Mouse (Mus musculus) liver, embryonic 12.5 days (tissue): Measurements from ENCODE around the gene Eif3k. TPM values are rescaled to one million over a fixed set of nuclear protein-coding genes. Genes with fewer than 3 reads are reported as not detected.

Source experiments
- ATAC-seq: fragments of 200-750 bp; cut with Nextera tagmentation; 2 replicates; pipeline ENCODE4 v1.8.0; 2017; ENCODE audit warnings: moderate number of reproducible peaks, mild to moderate bottlenecking, moderate library complexity
- H3K27ac ChIP-seq: fragments of 300-500 bp; sonication (generic); 2 replicates; pipeline ENCODE4 v1.5.1; 2016; ENCODE audit warnings: mild to moderate bottlenecking
- H3K27me3 ChIP-seq: fragments of 300-500 bp; sonication (generic); replicated peaks from 2 replicates; pipeline ENCODE4 v1.6.1; 2016; ENCODE audit warnings: mild to moderate bottlenecking, moderate library complexity
- H3K36me3 ChIP-seq: fragments of 300-500 bp; sonication (generic); 2 replicates; pipeline ENCODE4 v1.6.1; 2016; ENCODE audit warnings: mild to moderate bottlenecking, moderate library complexity
- H3K4me1 ChIP-seq: fragments of 300-500 bp; sonication (generic); 2 replicates; pipeline ENCODE4 v1.6.1; 2016
- H3K4me2 ChIP-seq: fragments of 300-500 bp; sonication (generic); 2 replicates; pipeline ENCODE4 v1.6.1; 2016; ENCODE audit warnings: mild to moderate bottlenecking, moderate library complexity
- H3K4me3 ChIP-seq: fragments of 300-500 bp; sonication (generic); 2 replicates; pipeline ENCODE4 v1.5.1; 2016; ENCODE audit warnings: mild to moderate bottlenecking, moderate library complexity
- H3K9ac ChIP-seq: fragments of 300-500 bp; sonication (generic); 2 replicates; pipeline ENCODE4 v1.6.1; 2016; ENCODE audit warnings: mild to moderate bottlenecking, moderate library complexity
- H3K9me3 ChIP-seq: fragments of 300-500 bp; sonication (generic); replicated peaks from 2 replicates; pipeline ENCODE4 v1.6.1; 2016; ENCODE audit warnings: mild to moderate bottlenecking, moderate library complexity
- WGBS: fragments of 180-500 bp; shearing (Covaris S2); methylation state at CpG from one replicate; pipeline ENCODE4 v1.1.7; 2016; ENCODE audit not compliant: insufficient replicate concordance; 5-methylcytosine and 5-hydroxymethylcytosine counted together
- polyA plus RNA-seq: library from polyadenylated mRNA; unstranded; fragments of >200 nt; fragmentation: Nextera tagmentation; extraction: Ambion mirVana; gene quantifications from 2 replicates; pipeline ENCODE4 v1.2.1, GENCODE M21; 2016

The Eif3k gene
- polyA plus RNA-seq, 1 experiment from 2014 or later, result 336 TPM

DNA sequence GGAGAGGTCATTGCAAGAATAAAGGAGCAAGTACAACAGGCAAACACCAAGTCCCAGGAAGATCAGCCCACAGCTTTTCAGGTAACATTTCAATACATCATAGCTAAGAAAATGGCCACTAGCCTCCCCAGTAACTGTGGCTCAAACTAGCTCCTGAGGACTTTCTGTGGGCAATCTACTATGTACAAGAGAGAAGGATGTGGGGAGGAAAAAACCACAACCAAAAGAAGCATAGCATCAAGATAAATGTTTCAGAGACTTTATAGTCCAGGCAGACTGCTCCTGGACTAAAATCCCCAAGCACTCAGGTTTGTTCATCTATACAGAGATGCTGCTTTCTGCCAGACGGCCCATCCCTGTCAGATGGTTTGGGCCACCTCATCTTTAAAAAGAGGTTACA is 25.4 kb downstream of the Eif3k start:
- ATAC-seq, result no peak
- Histone ChIP-seq H3K27ac (peak overlapping the region; percentile 84), H3K4me2 (no peak overlapping the region), H3K36me3 (peaks cover 43% of the 10 kb centered on the region), H3K9me3 (no peaks in the 10 kb centered on the region), H3K27me3 (no peaks in the 10 kb centered on the region), H3K9ac (peak overlapping the region; percentile 15; the same call in 1 of the 2 replicates), H3K4me3 (no peak overlapping the region), H3K4me1 (peaks cover 100% of the 10 kb centered on the region)
- 74% methylated on average over 1 of the region's 1 CpGs for WGBS

- Histone ChIP-seq H3K27me3 (no peaks in the 10 kb centered on the region), H3K36me3 (peaks cover 51% of the 10 kb centered on the region), H3K4me2 (no peak overlapping the region), H3K9me3 (no peaks in the 10 kb centered on the region), H3K4me3 (no peak overlapping the region), H3K9ac (peak overlapping the region; percentile 37; the same call in 1 of the 2 replicates), H3K27ac (peak overlapping the region; percentile 84), H3K4me1 (peaks cover 100% of the 10 kb centered on the region)
- ATAC-seq, result no peak
- WGBS, result 74% methylated on average over 5 of the region's 5 CpGs
Measured at GRCm38 (mm10) chr7:28955295-28955897, 26.3 kb downstream of the Eif3k start.

DNA sequence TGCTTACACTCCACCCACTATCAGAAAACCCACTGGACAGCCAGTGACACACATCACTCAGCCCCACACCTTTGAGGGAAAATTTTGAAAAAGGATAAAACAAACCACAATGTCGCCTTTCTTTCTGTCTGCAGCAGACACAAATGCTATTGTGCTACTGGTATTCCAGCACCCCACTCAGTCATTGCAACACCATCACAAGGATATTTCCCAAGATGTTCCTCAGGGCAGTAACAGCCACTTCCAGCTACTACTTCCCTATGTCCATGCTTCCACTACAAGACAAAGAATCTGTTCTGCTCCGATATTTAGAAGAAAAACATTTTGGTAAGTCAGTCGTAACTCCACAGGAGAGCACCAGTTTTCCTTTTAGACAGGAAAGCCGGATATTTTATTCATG is 26.9 kb downstream of the Eif3k start:
- Histone ChIP-seq H3K27ac (peak overlapping the region; percentile 84), H3K36me3 (peaks cover 55% of the 10 kb centered on the region), H3K4me2 (peak overlapping the region; percentile 63), H3K9me3 (no peaks in the 10 kb centered on the region), H3K4me3 (no peak overlapping the region), H3K27me3 (no peaks in the 10 kb centered on the region), H3K4me1 (peaks cover 100% of the 10 kb centered on the region), H3K9ac (peak overlapping the region; percentile 37; the same call in 1 of the 2 replicates)
- ATAC-seq, result no peak
- WGBS, result 77% methylated on average over 4 of the region's 4 CpGs

DNA sequence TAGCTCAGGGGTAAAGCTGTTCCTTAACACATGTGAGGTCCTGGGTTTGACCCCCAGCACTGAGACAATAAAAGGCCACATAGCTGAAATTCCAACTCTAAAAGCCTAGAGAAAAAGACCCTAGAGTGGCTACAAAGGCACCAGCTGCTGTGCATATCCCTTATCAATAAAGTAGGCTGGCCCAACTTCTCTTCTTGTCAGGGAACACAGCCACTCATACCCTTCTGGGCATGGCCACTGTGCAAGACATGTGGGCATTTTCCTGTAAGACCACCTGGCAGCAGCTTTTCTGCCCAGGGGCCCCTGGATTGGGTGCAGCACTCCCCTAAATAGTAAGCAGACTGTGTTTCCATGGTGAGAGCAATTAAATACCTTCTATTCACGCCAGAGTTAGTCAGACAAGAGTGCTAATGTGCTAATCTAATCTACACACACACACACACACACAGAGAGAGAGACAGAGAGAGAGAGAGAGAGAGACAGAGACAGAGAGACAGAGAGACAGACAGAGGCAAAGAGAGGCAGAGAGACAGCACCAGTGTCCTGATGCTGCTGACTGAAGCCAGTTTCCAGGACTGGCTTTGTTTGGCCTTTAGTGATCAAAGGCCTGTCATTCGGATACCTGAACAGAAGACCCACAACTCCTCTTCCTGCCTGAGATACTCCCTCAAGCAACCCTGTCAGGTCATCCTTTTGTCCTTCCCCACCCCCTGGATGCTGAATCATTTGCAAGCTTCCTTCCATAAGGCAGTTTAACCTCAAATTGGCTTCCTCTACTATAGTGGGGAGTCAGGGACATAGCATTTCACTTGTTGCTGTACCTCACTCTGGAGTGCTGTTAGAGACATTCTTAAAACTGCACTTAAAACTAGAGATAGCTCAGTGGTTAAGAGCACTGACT is 27.9 kb downstream of the Eif3k start:
- peak; percentile 92 for ATAC-seq
- WGBS, result 17% methylated on average over 2 of the region's 2 CpGs
- Histone ChIP-seq H3K4me2 (peak overlapping the region; percentile 63), H3K4me1 (peaks cover 100% of the 10 kb centered on the region), H3K27ac (peak overlapping the region; percentile 84), H3K27me3 (no peaks in the 10 kb centered on the region), H3K36me3 (peaks cover 64% of the 10 kb centered on the region), H3K9me3 (no peaks in the 10 kb centered on the region), H3K4me3 (peak overlapping the region; percentile 23), H3K9ac (peak overlapping the region; percentile 56)

- Histone ChIP-seq H3K9ac (peak overlapping the region; percentile 56), H3K4me2 (peak overlapping the region; percentile 63), H3K4me1 (peaks cover 100% of the 10 kb centered on the region), H3K36me3 (peaks cover 73% of the 10 kb centered on the region), H3K27me3 (no peaks in the 10 kb centered on the region), H3K4me3 (no peak overlapping the region), H3K27ac (peak overlapping the region; percentile 84), H3K9me3 (no peaks in the 10 kb centered on the region)
- WGBS, result 50% methylated on average over 3 of the region's 3 CpGs
- ATAC-seq, result no peak
Measured at GRCm38 (mm10) chr7:28952786-28953185, 28.9 kb downstream of the Eif3k start.

GRCm38 (mm10) chr7:28951764-28952163 is 29.9 kb downstream of the Eif3k start:
- Histone ChIP-seq H3K27ac (peak overlapping the region; percentile 84), H3K4me3 (no peak overlapping the region), H3K4me1 (peaks cover 100% of the 10 kb centered on the region), H3K27me3 (no peaks in the 10 kb centered on the region), H3K36me3 (peaks cover 73% of the 10 kb centered on the region), H3K9me3 (no peaks in the 10 kb centered on the region), H3K9ac (peak overlapping the region; percentile 3; the same call in 1 of the 2 replicates), H3K4me2 (no peak overlapping the region)
- 82% methylated on average over 2 of the region's 2 CpGs for WGBS
- no peak for ATAC-seq

DNA sequence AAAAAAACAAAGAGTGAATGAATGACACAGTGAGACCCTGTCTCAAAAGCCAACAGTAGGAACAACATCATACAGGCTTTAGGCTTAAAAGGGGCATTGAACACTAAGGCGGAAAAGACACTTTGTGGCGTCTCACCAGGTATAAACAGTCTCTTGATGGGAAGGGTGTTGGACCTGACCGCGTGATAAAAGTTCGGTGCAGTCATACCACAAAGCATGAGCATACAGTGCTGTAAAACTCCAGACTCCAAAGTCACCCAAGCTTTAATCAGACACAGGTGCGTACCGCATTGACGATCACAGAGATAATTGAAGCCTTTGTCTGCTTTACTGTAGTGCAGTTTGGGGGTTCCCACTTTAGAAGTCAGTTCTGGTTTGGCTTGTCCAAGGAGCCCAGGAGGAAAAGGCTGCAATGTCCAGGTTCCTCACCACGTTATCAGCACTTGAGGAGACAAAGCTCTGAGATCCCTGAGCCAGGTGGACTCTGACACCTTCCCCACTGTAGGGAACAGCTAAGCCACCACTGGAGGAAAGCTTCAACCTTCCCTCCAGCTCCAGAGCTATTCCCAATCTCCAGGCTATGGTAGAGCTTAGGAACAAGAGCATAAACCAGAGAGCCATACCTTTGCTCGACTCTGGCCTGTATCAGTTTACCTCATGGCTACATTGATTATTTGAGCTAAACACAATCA is 31.2 kb downstream of the Eif3k start:
- 84% methylated on average over 10 of the region's 10 CpGs for WGBS
- peaks cover 67% of the 10 kb centered on the region for H3K36me3 ChIP-seq
- peaks cover 100% of the 10 kb centered on the region for H3K4me1 ChIP-seq
- ATAC-seq, result no peak
- no peaks in the 10 kb centered on the region for H3K9me3 ChIP-seq
- H3K4me3 ChIP-seq, result no peak overlapping the region
- H3K27me3 ChIP-seq, result no peaks in the 10 kb centered on the region
- no peak overlapping the region for H3K9ac ChIP-seq
- H3K27ac ChIP-seq, result peak overlapping the region; percentile 84; the same call in 1 of the 2 replicates
- no peak overlapping the region for H3K4me2 ChIP-seq

GRCm38 (mm10) chr7:28949298-28949697 is 32.4 kb downstream of the Eif3k start:
- Histone ChIP-seq H3K36me3 (peaks cover 60% of the 10 kb centered on the region), H3K27ac (0 out of 2 replicates have a peak overlapping the region, but pooled peaks have one; percentile 12), H3K27me3 (no peaks in the 10 kb centered on the region), H3K4me2 (no peak overlapping the region), H3K4me3 (no peak overlapping the region), H3K9ac (no peak overlapping the region; the same call in 1 of the 2 replicates), H3K9me3 (no peaks in the 10 kb centered on the region), H3K4me1 (peaks cover 100% of the 10 kb centered on the region)
- 79% methylated on average over 2 of the region's 2 CpGs for WGBS
- ATAC-seq, result no peak

DNA sequence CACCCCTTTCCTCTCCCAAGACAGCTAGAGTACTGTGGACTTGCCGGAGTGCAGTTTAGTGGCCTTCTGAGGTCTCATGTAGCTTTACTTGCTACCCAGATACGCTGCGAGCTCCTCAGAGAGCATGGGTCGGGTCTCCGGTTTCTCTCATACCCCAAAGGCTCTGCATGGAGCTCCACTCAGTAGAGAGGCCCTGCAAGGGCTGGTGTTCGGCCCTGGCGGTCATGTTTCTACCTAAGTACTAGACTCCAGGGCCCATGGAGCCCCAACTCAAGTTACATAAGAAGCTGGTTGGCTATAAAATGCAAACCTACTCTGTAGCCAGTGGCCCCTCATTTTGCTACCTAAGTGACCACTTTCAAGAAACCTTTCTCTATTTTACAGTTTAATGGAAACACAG is 32.9 kb downstream of the Eif3k start:
- Histone ChIP-seq H3K27ac (peak overlapping the region; percentile 43), H3K9ac (no peak overlapping the region; the same call in 1 of the 2 replicates), H3K4me2 (no peak overlapping the region)

DNA sequence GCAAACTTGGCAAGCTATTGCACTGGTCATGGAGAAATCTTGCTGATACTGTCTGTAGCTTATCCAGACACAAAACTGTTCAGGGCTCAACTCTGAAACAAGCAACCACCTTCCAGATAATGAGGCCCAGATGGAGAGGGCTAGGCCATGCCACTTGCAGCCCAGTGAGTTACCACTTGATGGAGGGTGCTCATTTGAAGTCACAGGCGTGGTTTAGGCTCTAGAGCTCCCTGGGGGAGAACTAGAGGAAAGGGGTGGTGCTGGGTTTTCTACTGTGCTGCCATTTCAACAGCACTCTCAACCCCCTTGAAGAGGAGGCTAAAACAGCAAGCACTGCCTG is 35.4 kb downstream of the Eif3k start:
- peak; percentile 60 for ATAC-seq
- WGBS, result 4% methylated on average over 1 of the region's 1 CpGs
- Histone ChIP-seq H3K27me3 (no peaks in the 10 kb centered on the region), H3K4me1 (peaks cover 99% of the 10 kb centered on the region), H3K4me2 (peak overlapping the region; percentile 26; the same call in 1 of the 2 replicates), H3K9me3 (no peaks in the 10 kb centered on the region), H3K4me3 (no peak overlapping the region), H3K36me3 (peaks cover 63% of the 10 kb centered on the region), H3K27ac (peak overlapping the region; percentile 75), H3K9ac (peak overlapping the region; percentile 40; the same call in 1 of the 2 replicates)

More for the DNA sequence above, 32.9 kb downstream of the Eif3k start:
- peaks cover 58% of the 10 kb centered on the region for H3K36me3 ChIP-seq
- H3K9me3 ChIP-seq, result no peaks in the 10 kb centered on the region
- no peak overlapping the region for H3K4me3 ChIP-seq
- WGBS, result 88% methylated on average over 7 of the region's 7 CpGs
- ATAC-seq, result no peak
- peaks cover 100% of the 10 kb centered on the region for H3K4me1 ChIP-seq
- H3K27me3 ChIP-seq, result no peaks in the 10 kb centered on the region

GRCm38 (mm10) chr7:28945416-28946270 is 36.0 kb downstream of the Eif3k start:
- Histone ChIP-seq H3K4me3 (no peak overlapping the region), H3K4me1 (peaks cover 98% of the 10 kb centered on the region), H3K9ac (no peak overlapping the region), H3K4me2 (peak overlapping the region; percentile 26; the same call in 1 of the 2 replicates), H3K27ac (peak overlapping the region; percentile 75), H3K9me3 (no peaks in the 10 kb centered on the region), H3K27me3 (no peaks in the 10 kb centered on the region), H3K36me3 (peaks cover 58% of the 10 kb centered on the region)
- WGBS, result 51% methylated on average over 10 of the region's 10 CpGs
- peak; percentile 31; the same call in 1 of the 2 replicates for ATAC-seq
